Mouse (Mus musculus): ENCODE data around the gene Gm32717. TPM values are rescaled to one million over a fixed set of nuclear protein-coding genes. Genes with fewer than 3 reads are reported as not detected.
"Not testable (repeated sequence)": the region's sequence is repeated elsewhere in the genome, so short reads cannot be mapped to it uniquely, and the experiment has no call there.

The Gm32717 gene
- polyA plus RNA-seq, 1 experiment from 2014 or later: 0.10 TPM

DNA sequence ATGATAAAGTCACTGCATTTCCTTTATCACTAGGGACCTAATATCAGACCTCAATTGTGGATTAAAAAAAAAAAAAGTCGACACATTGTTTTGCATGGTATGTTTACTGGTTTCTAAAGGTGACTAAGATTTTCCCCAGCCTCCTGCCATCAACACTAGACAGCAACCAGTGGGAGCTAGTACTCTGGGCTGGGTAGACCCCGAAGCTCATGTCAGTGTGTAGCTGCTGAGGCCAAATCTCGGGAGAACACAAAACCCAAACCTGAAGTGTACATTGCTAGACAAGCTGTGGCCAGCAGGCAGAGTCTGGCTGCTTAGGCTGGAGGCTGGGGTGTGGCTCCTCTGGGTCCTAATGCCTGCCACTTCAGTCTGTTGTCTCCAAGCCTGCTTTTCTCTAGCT, 45.4 kb downstream of the Gm32717 start:
- ATAC-seq (ENCODE audit: low FRiP score, low read depth); H3K4me1 ChIP-seq; H3K27ac ChIP-seq; H3K27me3 ChIP-seq (replicated peaks); H3K4me2 ChIP-seq (replicated peaks); H3K9me3 ChIP-seq; H3K9ac ChIP-seq; H3K4me3 ChIP-seq; H3K36me3 ChIP-seq: not testable (repeated sequence)
- 40% methylated on average over 3 of the region's 3 CpGs for WGBS

Other genes starting within 250 kb of the Gm32717 start
- 47.1 and 47.5 TPM in 2 replicates for gene Mdm1, start 99.0 kb downstream of the Gm32717 start, polyA plus RNA-seq (2016; fragmentation: Nextera tagmentation; extraction: Ambion mirVana)
- not detected in 2 replicates for gene Il22, start 35.8 kb downstream of the Gm32717 start, polyA plus RNA-seq (2016; fragmentation: Nextera tagmentation; extraction: Ambion mirVana)
- 0.10 and 0.29 TPM in 2 replicates for gene Gm32802, start 17.9 kb upstream of the Gm32717 start, polyA plus RNA-seq (2016; fragmentation: Nextera tagmentation; extraction: Ambion mirVana)
- not detected in 2 replicates for gene Iltifb, start 54.3 kb upstream of the Gm32717 start, polyA plus RNA-seq (2016; fragmentation: Nextera tagmentation; extraction: Ambion mirVana)
- not detected in 2 replicates for gene Gm9040, start 86.2 kb upstream of the Gm32717 start, polyA plus RNA-seq (2016; fragmentation: Nextera tagmentation; extraction: Ambion mirVana)
- gene Gm9044, start 91.6 kb upstream of the Gm32717 start, polyA plus RNA-seq (2016; fragmentation: Nextera tagmentation; extraction: Ambion mirVana): not detected in 2 replicates
- not detected in 2 replicates for gene Gm9045, start 97.1 kb upstream of the Gm32717 start, polyA plus RNA-seq (2016; fragmentation: Nextera tagmentation; extraction: Ambion mirVana)
- not detected in 2 replicates for gene Gm9046, start 102.5 kb upstream of the Gm32717 start, polyA plus RNA-seq (2016; fragmentation: Nextera tagmentation; extraction: Ambion mirVana)
- not detected in 2 replicates for gene Gm9048, start 107.9 kb upstream of the Gm32717 start, polyA plus RNA-seq (2016; fragmentation: Nextera tagmentation; extraction: Ambion mirVana)
- not detected in 2 replicates for gene Gm9049, start 113.3 kb upstream of the Gm32717 start, polyA plus RNA-seq (2016; fragmentation: Nextera tagmentation; extraction: Ambion mirVana)
- not detected in 2 replicates for gene Ifng, start 200.3 kb upstream of the Gm32717 start, polyA plus RNA-seq (2016; fragmentation: Nextera tagmentation; extraction: Ambion mirVana)